Mouse (Mus musculus): Measurements from ENCODE around the gene Auts2. TPM values are rescaled to one million over a fixed set of nuclear protein-coding genes. Genes with fewer than 3 reads are reported as not detected.

Gene Auts2
- polyA plus RNA-seq, 1 experiment from 2014 or later: 34.0 TPM

GRCm38 (mm10) chr5:132033491-132034350 lies 509.4 kb downstream of the Auts2 start:
- 92% methylated on average over 15 of the region's 15 CpGs for WGBS
- no peak for ATAC-seq (ENCODE audit: insufficient number of reproducible peaks, low FRiP score, low TSS enrichment, low read depth)
- no peak overlapping the region for H3K27ac ChIP-seq
- no peaks in the 10 kb centered on the region for H3K9me3 ChIP-seq
- H3K27me3 ChIP-seq: no peaks in the 10 kb centered on the region
- peaks cover 5% of the 10 kb centered on the region for H3K4me1 ChIP-seq
- no peak overlapping the region for H3K4me2 ChIP-seq
- no peak overlapping the region for H3K9ac ChIP-seq
- H3K4me3 ChIP-seq: no peak overlapping the region
- no peaks in the 10 kb centered on the region for H3K36me3 ChIP-seq

DNA sequence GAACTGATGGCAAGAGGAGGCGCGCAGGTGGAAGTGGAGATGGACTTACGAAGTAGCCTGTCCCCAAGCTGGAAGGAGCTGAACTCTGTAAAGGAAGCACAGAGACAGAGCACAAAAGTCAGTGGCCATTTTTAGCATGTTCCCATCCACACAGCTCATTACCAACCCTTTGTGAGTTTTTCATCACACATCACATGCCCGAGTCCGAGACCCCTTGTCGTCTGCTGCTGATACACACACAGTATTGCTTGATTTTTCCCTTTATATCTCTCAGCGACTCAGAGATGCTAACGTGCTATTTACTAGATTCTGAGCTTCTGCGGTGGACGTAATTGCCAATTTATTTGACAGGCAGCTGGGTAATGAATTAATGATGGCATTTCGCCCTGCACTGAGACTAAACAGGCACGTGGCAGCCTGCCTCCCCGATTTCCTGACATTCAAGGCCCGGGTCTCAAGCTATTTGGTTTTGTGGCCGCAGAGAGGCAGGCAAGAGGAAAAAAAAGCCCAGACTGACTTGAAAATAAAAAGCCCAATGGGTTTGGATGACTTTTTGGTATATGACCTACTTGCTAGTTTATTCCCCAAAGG lies 512.1 kb downstream of the Auts2 start:
- ATAC-seq (ENCODE audit: insufficient number of reproducible peaks, low FRiP score, low TSS enrichment, low read depth): no peak
- WGBS: 40% methylated on average over 15 of the region's 15 CpGs

DNA sequence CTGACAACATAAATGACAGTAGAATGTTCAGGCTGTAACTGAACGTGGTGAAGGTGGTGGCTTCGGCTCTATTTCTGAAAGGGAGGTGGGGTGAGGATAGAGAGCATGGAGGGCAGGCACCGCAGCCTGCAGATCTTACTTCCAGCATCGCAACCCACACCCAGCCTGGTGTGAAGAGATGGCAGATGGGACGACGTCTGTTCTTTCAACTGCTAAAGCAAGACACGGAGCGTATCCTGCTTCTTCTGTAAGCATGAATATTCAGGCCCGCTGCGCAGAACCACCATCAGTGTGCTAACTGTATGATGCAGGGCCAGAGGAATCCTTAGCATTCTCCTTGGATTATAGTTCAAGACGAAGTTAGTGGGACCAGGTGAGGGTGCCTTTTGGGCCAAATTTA lies 513.5 kb downstream of the Auts2 start:
- ATAC-seq (ENCODE audit: insufficient number of reproducible peaks, low FRiP score, low TSS enrichment, low read depth): no peak
- H3K4me2 ChIP-seq: no peak overlapping the region
- H3K27ac ChIP-seq: no peak overlapping the region
- H3K27me3 ChIP-seq: no peaks in the 10 kb centered on the region
- 83% methylated on average over 11 of the region's 11 CpGs for WGBS
- peaks cover 5% of the 10 kb centered on the region for H3K4me1 ChIP-seq
- H3K36me3 ChIP-seq: no peaks in the 10 kb centered on the region
- H3K9me3 ChIP-seq: no peaks in the 10 kb centered on the region
- no peak overlapping the region for H3K4me3 ChIP-seq
- no peak overlapping the region for H3K9ac ChIP-seq

More for the DNA sequence above, 512.1 kb downstream of the Auts2 start:
- H3K36me3 ChIP-seq: no peaks in the 10 kb centered on the region
- H3K27ac ChIP-seq: no peak overlapping the region
- H3K9me3 ChIP-seq: no peaks in the 10 kb centered on the region
- no peak overlapping the region for H3K4me3 ChIP-seq
- H3K4me2 ChIP-seq: no peak overlapping the region
- no peaks in the 10 kb centered on the region for H3K27me3 ChIP-seq
- H3K9ac ChIP-seq: no peak overlapping the region
- peaks cover 5% of the 10 kb centered on the region for H3K4me1 ChIP-seq

- Histone ChIP-seq H3K4me1 (peaks cover 5% of the 10 kb centered on the region), H3K4me2 (no peak overlapping the region), H3K9me3 (no peaks in the 10 kb centered on the region), H3K27me3 (no peaks in the 10 kb centered on the region), H3K9ac (no peak overlapping the region), H3K36me3 (no peaks in the 10 kb centered on the region), H3K27ac (no peak overlapping the region), H3K4me3 (no peak overlapping the region)
- 52% methylated on average over 12 of the region's 12 CpGs for WGBS
- ATAC-seq (ENCODE audit: insufficient number of reproducible peaks, low FRiP score, low TSS enrichment, low read depth): no peak
These were observed 514.1 kb downstream of the Auts2 start for GRCm38 (mm10) chr5:132029038-132029437.

DNA sequence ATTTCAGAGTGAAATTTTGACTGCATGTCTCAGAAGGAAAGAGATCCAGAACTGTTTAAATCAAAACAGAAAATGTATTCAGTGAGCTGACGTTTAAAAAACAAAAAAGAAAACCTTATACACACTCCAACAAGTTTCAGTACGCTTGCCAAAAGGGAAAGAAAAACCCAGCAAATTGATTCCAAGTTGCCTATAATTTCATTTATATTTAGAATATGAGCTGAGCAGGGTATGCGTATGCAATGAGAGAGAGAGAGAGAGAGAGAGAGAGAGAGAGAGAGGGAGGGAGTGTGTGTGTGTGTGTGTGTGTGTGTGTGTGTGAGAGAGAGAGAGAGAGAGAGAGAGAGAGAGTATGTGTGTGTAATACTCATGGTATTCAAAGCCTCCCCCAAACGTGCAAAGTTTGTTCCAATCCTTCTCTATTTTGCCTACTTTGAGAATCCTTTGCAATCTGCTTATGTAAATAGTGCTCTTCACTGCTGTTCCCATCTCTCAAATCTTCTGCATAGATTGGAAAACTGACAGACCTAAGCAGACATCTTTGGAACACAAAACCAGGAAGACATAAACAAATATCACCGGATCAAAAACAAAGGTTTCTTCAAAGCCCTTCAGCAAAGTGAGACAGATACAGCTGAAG lies 515.2 kb downstream of the Auts2 start:
- Histone ChIP-seq H3K4me3 (no peak overlapping the region), H3K27me3 (no peaks in the 10 kb centered on the region), H3K4me2 (no peak overlapping the region), H3K36me3 (no peaks in the 10 kb centered on the region), H3K9ac (no peak overlapping the region), H3K9me3 (no peaks in the 10 kb centered on the region), H3K27ac (peak overlapping the region; percentile 35; the same call in 1 of the 2 replicates), H3K4me1 (peaks cover 5% of the 10 kb centered on the region)
- WGBS: 50% methylated on average over 5 of the region's 5 CpGs
- no peak for ATAC-seq (ENCODE audit: insufficient number of reproducible peaks, low FRiP score, low TSS enrichment, low read depth)

DNA sequence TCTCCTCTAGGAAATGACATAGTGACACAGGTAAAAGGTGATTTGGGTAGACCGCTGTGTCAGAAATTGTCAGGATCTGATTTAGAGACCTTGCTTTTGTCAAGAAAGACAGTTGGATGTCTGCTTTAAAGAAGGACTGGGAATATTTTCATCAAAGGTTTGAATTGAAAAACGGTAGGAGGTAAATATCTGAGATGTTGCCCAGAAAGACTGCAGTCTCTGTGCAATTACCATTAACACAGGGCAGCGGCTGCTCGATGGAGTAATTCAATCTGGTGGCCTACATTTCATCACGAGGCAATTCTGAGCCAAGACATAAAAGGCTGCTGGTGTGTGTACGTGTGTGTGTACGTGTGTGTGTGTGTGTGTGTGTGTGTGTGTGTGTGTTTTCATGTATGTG lies 529.8 kb downstream of the Auts2 start:
- no peak overlapping the region for H3K4me3 ChIP-seq
- ATAC-seq (ENCODE audit: insufficient number of reproducible peaks, low FRiP score, low TSS enrichment, low read depth): no peak
- no peaks in the 10 kb centered on the region for H3K9me3 ChIP-seq
- H3K27ac ChIP-seq: no peak overlapping the region
- H3K4me2 ChIP-seq: no peak overlapping the region
- no peaks in the 10 kb centered on the region for H3K27me3 ChIP-seq
- 0 out of 2 replicates have a peak, but pooled peaks cover 2% of the 10 kb centered on the region for H3K4me1 ChIP-seq
- no peaks in the 10 kb centered on the region for H3K36me3 ChIP-seq
- WGBS: 65% methylated on average over 7 of the region's 7 CpGs
- H3K9ac ChIP-seq: no peak overlapping the region

GRCm38 (mm10) chr5:132011795-132012194 lies 531.3 kb downstream of the Auts2 start:
- Histone ChIP-seq H3K4me2 (no peak overlapping the region), H3K9me3 (no peaks in the 10 kb centered on the region), H3K9ac (no peak overlapping the region), H3K4me1 (0 out of 2 replicates have a peak, but pooled peaks cover 2% of the 10 kb centered on the region), H3K36me3 (no peaks in the 10 kb centered on the region), H3K4me3 (no peak overlapping the region), H3K27ac (no peak overlapping the region), H3K27me3 (no peaks in the 10 kb centered on the region)
- ATAC-seq (ENCODE audit: insufficient number of reproducible peaks, low FRiP score, low TSS enrichment, low read depth): no peak

GRCm38 (mm10) chr5:132008703-132009222 lies 534.4 kb downstream of the Auts2 start:
- 39% methylated on average over 7 of the region's 7 CpGs for WGBS
- H3K27ac ChIP-seq: no peak overlapping the region

DNA sequence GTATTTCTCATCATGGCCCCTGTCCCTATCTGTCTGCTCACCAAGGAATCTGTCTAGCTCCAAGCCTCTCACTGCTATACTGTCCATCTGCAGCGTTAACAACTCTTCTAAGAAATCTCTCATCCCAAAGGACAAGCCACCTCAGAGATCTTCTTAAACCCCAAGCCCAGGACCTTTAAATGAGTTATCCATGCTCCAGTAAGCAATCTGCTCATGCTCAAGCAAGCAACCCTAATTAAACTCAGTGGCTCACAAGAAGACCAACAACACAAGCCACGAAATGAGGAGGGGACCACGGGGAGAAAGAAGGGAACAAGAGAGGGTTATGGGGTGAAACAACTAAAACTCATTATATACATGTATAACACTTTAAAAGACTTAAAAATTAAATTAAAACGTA lies 535.2 kb downstream of the Auts2 start:
- H3K27me3 ChIP-seq: no peaks in the 10 kb centered on the region
- no peak for ATAC-seq (ENCODE audit: insufficient number of reproducible peaks, low FRiP score, low TSS enrichment, low read depth)
- H3K4me3 ChIP-seq: no peak overlapping the region
- no peaks in the 10 kb centered on the region for H3K9me3 ChIP-seq
- H3K36me3 ChIP-seq: no peaks in the 10 kb centered on the region
- H3K9ac ChIP-seq: no peak overlapping the region
- H3K4me2 ChIP-seq: no peak overlapping the region
- WGBS: 85% methylated on average over 4 of the region's 4 CpGs
- no peak overlapping the region for H3K27ac ChIP-seq
- H3K4me1 ChIP-seq: 0 out of 2 replicates have a peak, but pooled peaks cover 2% of the 10 kb centered on the region

More at GRCm38 (mm10) chr5:132008703-132009222, 534.4 kb downstream of the Auts2 start:
- Histone ChIP-seq H3K4me3 (no peak overlapping the region), H3K27me3 (no peaks in the 10 kb centered on the region), H3K36me3 (no peaks in the 10 kb centered on the region), H3K4me2 (no peak overlapping the region), H3K9ac (no peak overlapping the region), H3K4me1 (0 out of 2 replicates have a peak, but pooled peaks cover 2% of the 10 kb centered on the region), H3K9me3 (no peaks in the 10 kb centered on the region)
- ATAC-seq (ENCODE audit: insufficient number of reproducible peaks, low FRiP score, low TSS enrichment, low read depth): no peak

GRCm38 (mm10) chr5:131992681-131993211 lies 550.4 kb downstream of the Auts2 start:
- Histone ChIP-seq H3K27ac (peak overlapping the region; percentile 55), H3K4me1 (peaks cover 28% of the 10 kb centered on the region; the same call in 1 of the 2 replicates), H3K9ac (no peak overlapping the region), H3K27me3 (no peaks in the 10 kb centered on the region), H3K4me2 (peak overlapping the region; percentile 30), H3K36me3 (no peaks in the 10 kb centered on the region), H3K4me3 (no peak overlapping the region), H3K9me3 (no peaks in the 10 kb centered on the region)
- ATAC-seq (ENCODE audit: insufficient number of reproducible peaks, low FRiP score, low TSS enrichment, low read depth): no peak
- WGBS: 49% methylated on average over 12 of the region's 12 CpGs

DNA sequence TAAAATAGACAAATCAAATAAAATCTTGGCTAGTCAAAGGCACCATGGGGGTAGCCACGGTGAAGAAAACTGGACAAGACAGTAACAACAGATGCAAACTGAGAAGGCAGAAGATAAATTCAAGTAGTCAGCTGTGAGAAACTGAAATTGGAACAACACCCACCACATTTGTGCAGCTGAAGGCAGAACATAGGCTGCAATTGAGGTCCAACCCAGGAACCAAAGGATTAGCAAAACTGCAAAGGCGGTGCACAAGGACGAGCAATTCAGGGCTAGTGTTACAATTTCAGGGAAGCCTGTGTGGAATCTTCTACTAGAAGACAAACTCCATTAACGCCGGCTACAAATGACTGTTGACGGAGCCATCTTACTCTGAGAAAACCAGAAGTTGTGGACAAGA lies 550.9 kb downstream of the Auts2 start:
- 56% methylated on average over 6 of the region's 6 CpGs for WGBS

More for the DNA sequence above, 550.9 kb downstream of the Auts2 start:
- Histone ChIP-seq H3K4me2 (peak overlapping the region; percentile 30), H3K9me3 (no peaks in the 10 kb centered on the region), H3K36me3 (no peaks in the 10 kb centered on the region), H3K4me1 (peaks cover 28% of the 10 kb centered on the region; the same call in 1 of the 2 replicates), H3K4me3 (no peak overlapping the region), H3K9ac (no peak overlapping the region), H3K27me3 (no peaks in the 10 kb centered on the region), H3K27ac (peak overlapping the region; percentile 55; the same call in 1 of the 2 replicates)
- no peak for ATAC-seq (ENCODE audit: insufficient number of reproducible peaks, low FRiP score, low TSS enrichment, low read depth)

All from limb, embryonic 15.5 days (tissue).